Mouse (Mus musculus): ENCODE measurements around the gene Rpl14.
"Not testable (repeated sequence)": the region's sequence is repeated elsewhere in the genome, so short reads cannot be mapped to it uniquely, and the experiment has no call there.

Rpl14 gene

GRCm38 (mm10) chr9:120570741-120571592 lies at the start of gene Rpl14:
Gene Rpl14, plus strand, starts transcription at chr9:120571444.
- DNase-seq (ENCODE audit: low spot score in 2 of 2): peak; percentile 95 to 98

- DNase-seq (ENCODE audit: low spot score in 2 of 2): no peak
These were observed 44.0 kb upstream of the Rpl14 start for GRCm38 (mm10) chr9:120527270-120527669.

DNA sequence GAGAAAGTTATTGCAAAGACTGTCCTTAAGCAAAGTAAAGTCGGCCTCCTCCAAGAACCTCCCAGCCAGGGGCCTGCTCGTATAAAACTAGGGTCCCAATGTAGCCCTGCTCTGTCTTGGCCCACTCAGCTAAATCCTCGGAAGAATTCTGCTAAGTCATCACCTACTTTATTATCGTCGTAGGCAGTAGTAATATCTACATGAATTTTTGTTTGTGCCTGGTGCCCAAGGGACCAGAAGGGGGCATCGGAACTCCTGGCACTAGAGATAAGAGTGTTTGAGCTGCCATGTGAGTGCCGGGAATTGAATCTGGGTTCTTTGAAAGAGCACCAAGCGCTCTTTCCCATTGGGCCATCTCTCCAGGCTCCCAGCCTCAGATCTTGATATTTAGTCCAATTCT lies 43.3 kb upstream of the Rpl14 start:
- DNase-seq (ENCODE audit: low spot score in 2 of 2): no peak

GRCm38 (mm10) chr9:120528815-120529510 lies 42.3 kb upstream of the Rpl14 start:
- no peak for DNase-seq (ENCODE audit: low spot score in 2 of 2)

- DNase-seq (ENCODE audit: low spot score in 2 of 2): no peak
These were observed 40.8 kb upstream of the Rpl14 start for GRCm38 (mm10) chr9:120530471-120530870.

- no peak for DNase-seq (ENCODE audit: low spot score in 2 of 2)
These were observed 39.2 kb upstream of the Rpl14 start for GRCm38 (mm10) chr9:120532062-120532461.

GRCm38 (mm10) chr9:120532691-120533090 lies 38.6 kb upstream of the Rpl14 start:
- DNase-seq (ENCODE audit: low spot score in 2 of 2): no peak

GRCm38 (mm10) chr9:120533446-120533950 lies 37.7 kb upstream of the Rpl14 start:
- DNase-seq (ENCODE audit: low spot score in 2 of 2): not testable (repeated sequence)

GRCm38 (mm10) chr9:120539662-120540251 lies 31.5 kb upstream of the Rpl14 start, which contains the start of gene Entpd3:
Gene Entpd3, plus strand, starts transcription at chr9:120539818.
- peak in 1 of 2 experiments; percentile 18 for DNase-seq (ENCODE audit: low spot score in 2 of 2)

GRCm38 (mm10) chr9:120541411-120541810 lies 29.8 kb upstream of the Rpl14 start:
- no peak for DNase-seq (ENCODE audit: low spot score in 2 of 2)

- DNase-seq (ENCODE audit: low spot score in 2 of 2): no peak
These were observed 29.0 kb upstream of the Rpl14 start for GRCm38 (mm10) chr9:120542241-120542640.

DNA sequence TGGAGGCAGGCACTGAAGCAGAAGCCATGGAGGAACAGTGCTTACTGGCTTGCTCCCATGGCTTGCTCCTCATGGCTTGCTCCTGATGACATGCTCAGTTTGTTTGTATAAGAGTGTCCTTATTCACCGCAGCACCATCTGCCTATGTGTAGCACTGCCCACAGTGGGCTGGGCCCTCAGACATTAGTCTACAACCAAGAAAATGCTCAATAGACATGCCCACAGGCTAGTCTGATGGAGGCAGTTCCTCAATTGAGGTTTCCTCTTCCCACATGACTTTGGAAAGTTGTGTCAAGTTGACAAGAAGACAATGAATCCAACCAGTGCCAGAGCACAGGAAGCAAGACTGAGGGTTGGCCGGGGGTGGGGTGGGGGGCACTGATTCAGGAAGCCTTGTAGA lies 25.2 kb upstream of the Rpl14 start:
- no peak for DNase-seq (ENCODE audit: low spot score in 2 of 2)

GRCm38 (mm10) chr9:120546482-120546881 lies 24.8 kb upstream of the Rpl14 start:
- DNase-seq (ENCODE audit: low spot score in 2 of 2): no peak

GRCm38 (mm10) chr9:120547026-120547668 lies 24.1 kb upstream of the Rpl14 start:
- no peak for DNase-seq (ENCODE audit: low spot score in 2 of 2)

GRCm38 (mm10) chr9:120550778-120551177 lies 20.5 kb upstream of the Rpl14 start:
- DNase-seq (ENCODE audit: low spot score in 2 of 2): no peak

DNA sequence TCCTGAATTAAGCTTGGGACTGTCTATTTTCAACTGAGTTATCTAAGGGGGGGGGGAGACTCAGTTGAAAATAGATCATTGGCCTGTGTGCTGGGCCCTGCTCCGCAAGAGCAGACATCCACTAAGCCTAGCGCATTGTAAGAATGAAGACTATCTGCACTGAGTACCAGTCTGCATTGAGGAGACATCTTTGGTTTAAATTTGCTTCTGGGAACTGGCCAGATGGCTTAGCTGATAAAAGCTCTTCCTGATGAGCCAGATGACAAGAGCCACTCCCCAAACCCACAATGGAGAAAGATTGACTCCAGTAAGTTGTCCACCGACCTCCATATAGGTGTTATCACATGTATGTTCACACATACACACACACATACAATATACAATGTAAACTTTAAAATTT lies 7.7 kb upstream of the Rpl14 start:
- DNase-seq (ENCODE audit: low spot score in 2 of 2): no peak

GRCm38 (mm10) chr9:120564247-120564646 lies 7.0 kb upstream of the Rpl14 start:
- no peak for DNase-seq (ENCODE audit: low spot score in 2 of 2)

DNA sequence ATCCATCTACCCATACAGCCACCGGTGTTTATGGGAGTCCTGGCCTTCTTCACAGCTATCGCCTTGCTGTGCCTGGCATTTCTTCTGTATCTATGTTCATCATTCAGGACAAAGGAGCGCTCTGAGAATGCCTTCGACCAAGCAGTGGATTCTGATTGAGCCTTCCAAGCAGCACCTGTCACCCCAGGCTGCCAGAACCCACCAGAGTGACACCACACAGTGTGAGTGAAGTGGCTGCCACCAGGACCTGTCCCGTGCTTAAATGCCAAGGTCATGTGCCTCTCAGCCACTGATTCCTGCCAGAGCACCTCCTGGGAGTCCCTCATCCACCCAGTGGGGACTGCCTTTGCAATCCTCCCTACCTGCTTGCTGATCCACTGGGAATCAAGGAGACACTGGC lies 4.9 kb upstream of the Rpl14 start:
- DNase-seq (ENCODE audit: low spot score in 2 of 2): no peak

GRCm38 (mm10) chr9:120568917-120569316 lies 2.3 kb upstream of the Rpl14 start:
- DNase-seq (ENCODE audit: low spot score in 2 of 2): no peak

DNA sequence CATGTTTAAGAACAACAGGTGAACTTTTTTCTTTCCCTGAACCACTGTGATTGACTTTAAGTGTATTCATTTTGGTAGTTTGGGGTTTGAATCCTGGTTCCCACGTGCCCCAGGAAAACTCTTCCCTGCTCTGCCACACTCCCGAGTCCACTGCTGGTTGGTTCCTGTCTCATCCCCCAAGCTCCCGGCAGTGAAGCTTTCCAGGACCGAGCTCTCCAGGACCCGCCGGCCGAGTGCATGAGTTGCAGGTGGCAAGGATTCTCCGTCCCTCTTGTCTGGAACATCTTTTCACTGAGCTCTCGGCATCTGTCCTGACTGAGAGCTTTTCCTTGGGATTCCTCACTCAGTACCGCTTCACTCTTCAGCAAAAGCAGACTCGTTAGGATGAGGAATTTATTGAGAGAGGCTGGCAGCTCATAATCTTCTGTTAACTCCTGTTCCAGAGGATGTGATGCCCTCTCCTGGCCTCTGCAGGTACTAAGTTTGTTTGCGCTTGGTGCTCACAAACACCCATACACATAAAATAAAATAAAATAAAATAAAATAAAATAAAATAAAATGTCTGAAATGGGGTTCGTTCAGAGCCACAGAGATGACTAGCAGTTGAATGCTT lies 1.4 kb upstream of the Rpl14 start:
- DNase-seq (ENCODE audit: low spot score in 2 of 2): peak; percentile 18 to 43

DNA sequence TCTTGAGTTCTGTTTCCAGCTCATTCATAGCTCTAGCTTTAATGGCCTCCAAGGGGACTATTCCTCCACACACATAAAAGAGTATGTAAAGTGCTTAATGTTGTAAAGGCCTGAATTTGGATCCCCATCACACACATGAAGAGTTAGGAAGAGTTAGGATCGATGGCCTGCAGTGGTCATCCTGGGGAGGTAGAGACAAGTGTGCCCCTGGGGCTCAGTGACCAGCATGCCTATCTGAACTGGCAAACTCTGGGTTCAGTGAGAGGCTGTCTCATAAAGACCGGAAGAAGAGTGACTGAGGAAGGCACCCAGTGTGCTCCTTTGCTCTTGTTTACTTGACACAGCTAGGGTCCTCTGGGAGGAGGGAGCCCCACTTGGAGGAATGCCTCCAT lies 914 bp upstream of the Rpl14 start:
- DNase-seq (ENCODE audit: low spot score in 2 of 2): no peak

Data from frontal cortex, postnatal 10 days (tissue).